Mouse (Mus musculus) liver, embryonic 13.5 days (tissue): ENCODE results near the gene Wnt7a. TPM values are rescaled to one million over a fixed set of nuclear protein-coding genes. Genes with fewer than 3 reads are reported as not detected.

Source experiments
- ATAC-seq: fragments of 200-750 bp; cut with Nextera tagmentation; 2 replicates; pipeline ENCODE4 v1.8.0; 2017; ENCODE audit warnings: low read depth, mild to moderate bottlenecking, moderate number of reproducible peaks, moderate library complexity
- DNase-seq: peaks from one replicate; pipeline ENCODE4 v3.0.0; 2022
- H3K27ac ChIP-seq: fragments of 300-500 bp; sonication (generic); 2 replicates; pipeline ENCODE4 v1.5.1; 2015; ENCODE audit warnings: moderate library complexity, mild to moderate bottlenecking, inconsistent platforms
- H3K27me3 ChIP-seq: fragments of 300-500 bp; sonication (generic); 2 replicates; pipeline ENCODE4 v1.6.1; 2015; ENCODE audit warnings: mild to moderate bottlenecking, inconsistent platforms
- H3K36me3 ChIP-seq: fragments of 300-500 bp; sonication (generic); 2 replicates; pipeline ENCODE4 v1.6.1; 2015; ENCODE audit warnings: mild to moderate bottlenecking, inconsistent platforms
- H3K4me1 ChIP-seq: fragments of 300-500 bp; sonication (generic); replicated peaks from 2 replicates; pipeline ENCODE4 v1.6.1; 2015; ENCODE audit warnings: inconsistent platforms
- H3K4me2 ChIP-seq: fragments of 300-500 bp; sonication (generic); 2 replicates; pipeline ENCODE4 v1.6.1; 2015; ENCODE audit warnings: inconsistent platforms, mild to moderate bottlenecking, moderate library complexity
- H3K4me3 ChIP-seq: fragments of 300-500 bp; sonication (generic); replicated peaks from 2 replicates; pipeline ENCODE4 v1.5.1; 2015; ENCODE audit warnings: mild to moderate bottlenecking, inconsistent platforms
- H3K9ac ChIP-seq: fragments of 300-500 bp; sonication (generic); 2 replicates; pipeline ENCODE4 v1.6.1; 2015; ENCODE audit warnings: mild to moderate bottlenecking, inconsistent platforms
- H3K9me3 ChIP-seq: fragments of 300-500 bp; sonication (generic); replicated peaks from 2 replicates; pipeline ENCODE4 v1.6.1; 2016; ENCODE audit warnings: inconsistent platforms
- WGBS: fragments of 180-500 bp; shearing (Covaris S2); methylation state at CpG from one replicate; pipeline ENCODE4 v1.1.7; 2015; ENCODE audit not compliant: insufficient replicate concordance; 5-methylcytosine and 5-hydroxymethylcytosine counted together
- polyA plus RNA-seq: library from polyadenylated mRNA; unstranded; fragments of >200 nt; fragmentation: Nextera tagmentation; extraction: Ambion mirVana; gene quantifications from 2 replicates; pipeline ENCODE4 v1.2.1, GENCODE M21; 2015

Wnt7a gene
- polyA plus RNA-seq, 1 experiment from 2014 or later: not detected

DNA sequence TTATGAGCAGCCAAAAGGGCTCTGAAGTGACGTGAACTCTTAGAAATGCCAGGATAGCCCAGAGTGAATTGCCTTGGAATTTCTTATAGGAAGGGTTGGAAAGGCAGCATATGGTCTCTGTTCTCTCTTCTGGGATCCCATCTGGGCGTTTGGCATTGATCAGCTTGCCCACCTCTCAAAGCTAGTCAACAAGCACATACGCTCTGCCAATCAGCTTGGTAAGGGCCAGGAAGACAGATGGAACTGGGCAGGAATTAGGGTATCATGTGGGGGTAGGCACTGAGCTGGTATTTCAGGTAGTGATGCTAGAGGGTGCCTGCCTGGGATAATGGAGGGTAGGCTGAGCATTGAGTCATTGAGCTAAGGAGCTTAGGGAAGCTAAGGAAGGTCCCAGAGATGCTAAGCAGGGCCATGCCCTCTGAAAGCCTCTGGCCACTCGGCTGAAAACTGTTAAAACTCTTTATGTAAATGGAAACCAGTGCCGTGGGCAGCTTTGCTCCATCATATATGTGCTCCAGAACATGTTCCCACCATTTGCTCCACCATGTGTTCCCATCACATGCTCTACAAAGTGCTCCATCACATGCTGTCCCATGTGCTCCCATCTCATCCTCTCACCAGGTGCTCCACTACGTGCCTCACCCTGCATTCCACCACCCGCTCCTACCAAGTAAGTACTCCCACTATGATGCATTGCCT, 51.3 kb downstream of the Wnt7a start:
- Histone ChIP-seq H3K9ac (no peak overlapping the region), H3K9me3 (no peaks in the 10 kb centered on the region), H3K27me3 (no peaks in the 10 kb centered on the region), H3K4me2 (no peak overlapping the region), H3K4me1 (no peaks in the 10 kb centered on the region), H3K27ac (no peak overlapping the region), H3K4me3 (no peak overlapping the region), H3K36me3 (no peaks in the 10 kb centered on the region)
- WGBS: 54% methylated on average over 7 of the region's 7 CpGs
- ATAC-seq (no peak), DNase-seq (no peak)

DNA sequence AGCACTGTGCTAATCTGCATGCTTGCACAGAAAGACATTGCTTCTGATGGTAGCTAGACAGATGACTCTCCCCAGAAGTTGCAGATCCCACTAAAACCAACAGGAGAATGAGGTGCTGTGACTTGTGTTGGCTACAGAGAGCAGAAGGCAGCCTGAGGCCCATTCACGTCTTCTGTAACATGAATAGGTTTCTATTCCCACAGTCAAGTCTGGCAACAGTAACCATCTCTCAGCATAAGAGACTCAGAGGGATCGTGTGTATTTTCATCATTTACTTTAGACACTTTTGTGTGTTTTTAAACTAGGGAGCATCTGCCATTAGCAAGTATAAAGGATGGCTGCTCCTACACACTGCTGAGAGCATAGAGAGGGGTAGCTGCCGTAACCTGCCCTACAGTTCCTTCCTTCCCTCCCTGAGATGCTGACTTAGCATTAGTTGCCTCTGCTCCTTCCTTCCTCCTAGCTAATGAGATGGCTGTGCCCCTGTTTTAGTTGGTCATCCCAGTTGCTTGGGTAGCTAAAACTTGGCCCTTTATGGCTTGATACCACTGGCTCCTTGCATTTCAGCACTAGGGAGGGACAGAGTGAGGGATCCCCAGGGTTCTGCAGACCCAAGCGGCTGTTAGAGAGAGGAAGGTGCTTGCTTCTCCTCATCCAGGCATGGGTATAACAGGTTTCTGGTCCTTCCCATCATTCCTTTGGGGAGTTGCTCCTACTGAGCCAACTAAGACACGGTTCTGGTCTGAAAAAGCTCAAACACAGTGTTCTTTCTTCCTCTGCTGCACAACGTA, 52.1 kb downstream of the Wnt7a start:
- no peaks in the 10 kb centered on the region for H3K27me3 ChIP-seq
- no peak overlapping the region for H3K4me3 ChIP-seq
- H3K9ac ChIP-seq: no peak overlapping the region
- DNase-seq (no peak), ATAC-seq (no peak)
- 55% methylated on average over 6 of the region's 6 CpGs for WGBS
- H3K27ac ChIP-seq: no peak overlapping the region
- no peaks in the 10 kb centered on the region for H3K4me1 ChIP-seq
- no peaks in the 10 kb centered on the region for H3K9me3 ChIP-seq
- H3K36me3 ChIP-seq: no peaks in the 10 kb centered on the region
- no peak overlapping the region for H3K4me2 ChIP-seq

DNA sequence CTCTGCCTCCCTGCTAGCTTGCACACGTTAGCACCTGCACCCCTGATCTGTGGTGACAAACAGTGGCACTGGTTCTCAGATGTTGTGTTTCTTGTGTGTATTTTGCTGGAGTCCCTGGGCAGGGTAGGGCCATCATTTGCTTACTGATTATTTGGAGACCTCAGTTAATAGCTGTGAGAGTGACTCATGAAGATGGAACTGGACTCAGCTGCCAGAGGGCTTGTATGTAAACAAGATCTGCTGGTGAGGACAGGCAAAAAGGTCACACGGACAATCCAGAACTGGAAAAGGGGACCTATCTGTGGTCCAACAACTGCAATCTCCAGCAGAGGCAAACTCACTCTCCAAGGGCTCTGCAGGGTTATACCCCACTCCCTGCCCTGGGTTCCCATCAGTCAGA, 52.8 kb downstream of the Wnt7a start:
- ATAC-seq: no peak
- 37% methylated on average over 2 of the region's 2 CpGs for WGBS
- Histone ChIP-seq H3K9ac (no peak overlapping the region), H3K4me2 (no peak overlapping the region), H3K27me3 (no peaks in the 10 kb centered on the region), H3K27ac (no peak overlapping the region), H3K9me3 (no peaks in the 10 kb centered on the region), H3K36me3 (no peaks in the 10 kb centered on the region), H3K4me1 (no peaks in the 10 kb centered on the region), H3K4me3 (no peak overlapping the region)
- no peak for DNase-seq

DNA sequence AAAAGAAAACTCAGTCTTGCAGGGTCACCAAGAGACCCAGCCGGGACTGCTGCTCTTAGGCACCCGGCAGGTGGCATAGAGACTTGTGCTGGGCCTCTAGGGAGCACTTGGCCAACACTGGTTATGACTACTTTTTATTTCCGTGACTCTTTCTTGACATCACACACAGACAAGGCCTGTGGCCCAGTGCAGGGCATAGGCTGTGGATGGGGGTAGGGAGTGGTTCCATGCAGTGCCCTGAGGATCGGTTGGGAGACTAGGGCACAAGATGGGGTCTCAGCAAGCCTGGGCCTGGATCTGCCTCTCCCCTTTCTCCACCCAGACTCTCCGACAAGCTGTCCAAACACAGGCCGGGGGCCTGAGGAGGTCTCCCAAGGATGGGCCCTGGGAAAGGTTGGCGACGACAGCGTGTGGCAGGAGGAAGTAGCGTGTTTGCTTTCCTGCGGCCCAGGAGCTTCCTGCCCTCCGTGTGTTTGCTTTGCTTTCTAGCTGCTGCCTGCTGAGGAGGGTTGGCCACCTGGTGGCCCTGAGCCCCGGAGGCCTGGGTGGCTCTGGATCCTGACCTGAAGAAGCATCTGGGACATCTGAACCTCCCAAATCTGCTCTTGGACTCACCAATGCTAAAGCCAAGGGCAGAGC, 53.8 kb downstream of the Wnt7a start:
- ATAC-seq (no peak), DNase-seq (no peak)
- Histone ChIP-seq H3K4me2 (no peak overlapping the region), H3K9ac (no peak overlapping the region), H3K27ac (no peak overlapping the region), H3K4me3 (no peak overlapping the region), H3K4me1 (no peaks in the 10 kb centered on the region), H3K9me3 (no peaks in the 10 kb centered on the region), H3K36me3 (no peaks in the 10 kb centered on the region), H3K27me3 (no peaks in the 10 kb centered on the region)
- whole genome bisulfite sequencing: 41% methylated on average over 13 of the region's 13 CpGs

DNA sequence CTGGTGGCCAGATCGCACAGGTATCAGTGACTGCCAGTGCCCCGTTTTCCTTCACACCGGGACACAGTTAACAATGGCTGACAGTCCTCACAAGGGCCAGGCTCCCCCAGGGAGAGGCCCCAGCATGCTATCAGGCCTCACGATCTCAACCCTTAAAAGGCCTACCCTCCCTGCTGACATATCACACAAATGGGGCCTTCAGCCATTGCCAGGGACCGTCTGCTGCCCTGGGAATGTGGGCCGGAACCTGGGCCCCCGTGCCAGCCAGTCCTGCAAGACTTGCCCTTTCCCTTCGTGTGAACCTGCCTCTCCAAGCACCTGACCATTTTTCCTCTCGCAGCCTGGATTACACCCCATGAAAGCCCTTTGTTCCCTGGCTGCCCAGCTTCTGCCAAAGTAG, 61.5 kb downstream of the Wnt7a start:
- Histone ChIP-seq H3K27ac (no peak overlapping the region), H3K4me3 (no peak overlapping the region), H3K9me3 (no peaks in the 10 kb centered on the region), H3K4me2 (no peak overlapping the region), H3K4me1 (no peaks in the 10 kb centered on the region), H3K27me3 (peaks cover 5% of the 10 kb centered on the region; the same call in 1 of the 2 replicates), H3K36me3 (no peaks in the 10 kb centered on the region), H3K9ac (no peak overlapping the region)
- 31% methylated on average over 9 of the region's 9 CpGs for WGBS
- no peak for ATAC-seq
- DNase-seq: no peak

DNA sequence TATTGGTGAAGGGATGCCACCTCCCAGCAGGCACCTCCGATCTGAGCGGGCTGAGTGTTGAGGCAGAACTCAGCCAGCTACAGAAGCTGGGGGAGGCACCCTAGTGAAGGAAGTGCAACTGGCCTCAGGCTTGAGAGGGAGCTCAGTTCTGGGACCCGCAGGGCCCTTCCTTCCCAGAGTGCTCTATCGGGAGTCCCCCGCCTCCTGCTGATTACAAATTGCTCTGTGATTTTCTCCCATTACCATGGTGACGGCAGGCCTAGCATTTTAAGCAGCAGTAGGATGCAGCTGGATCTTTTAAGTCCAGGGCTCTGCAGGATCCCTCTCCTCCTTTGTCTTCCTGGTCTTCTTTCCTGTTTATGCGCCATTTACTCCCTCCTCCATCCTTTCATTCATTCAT, 63.4 kb downstream of the Wnt7a start:
- 19% methylated on average over 7 of the region's 7 CpGs for WGBS

DNA sequence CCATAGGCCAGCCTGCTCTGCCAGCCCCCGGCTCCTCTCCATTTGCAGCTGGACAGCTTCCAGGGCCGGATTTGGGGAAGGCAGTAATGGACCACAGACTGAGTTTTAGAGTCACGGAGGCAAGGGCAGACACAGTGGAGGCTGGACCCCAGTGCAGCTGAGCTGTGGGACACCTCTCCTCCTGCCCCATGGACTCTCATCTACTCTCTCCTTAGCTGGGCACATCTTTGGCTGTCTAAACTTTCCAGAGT, 64.3 kb downstream of the Wnt7a start:
- no peak overlapping the region for H3K4me3 ChIP-seq
- 48% methylated on average over 3 of the region's 3 CpGs for WGBS
- H3K4me1 ChIP-seq: no peaks in the 10 kb centered on the region
- ATAC-seq (no peak), DNase-seq (no peak)
- H3K9me3 ChIP-seq: no peaks in the 10 kb centered on the region
- no peaks in the 10 kb centered on the region for H3K36me3 ChIP-seq
- no peak overlapping the region for H3K9ac ChIP-seq
- peaks cover 5% of the 10 kb centered on the region; the same call in 1 of the 2 replicates for H3K27me3 ChIP-seq
- no peak overlapping the region for H3K27ac ChIP-seq
- H3K4me2 ChIP-seq: no peak overlapping the region

More for the DNA sequence above, 63.4 kb downstream of the Wnt7a start:
- Histone ChIP-seq H3K36me3 (no peaks in the 10 kb centered on the region), H3K4me2 (no peak overlapping the region), H3K27ac (no peak overlapping the region), H3K9me3 (no peaks in the 10 kb centered on the region), H3K4me3 (no peak overlapping the region), H3K27me3 (peaks cover 5% of the 10 kb centered on the region; the same call in 1 of the 2 replicates), H3K9ac (no peak overlapping the region), H3K4me1 (no peaks in the 10 kb centered on the region)
- DNase-seq: no peak
- ATAC-seq: no peak

DNA sequence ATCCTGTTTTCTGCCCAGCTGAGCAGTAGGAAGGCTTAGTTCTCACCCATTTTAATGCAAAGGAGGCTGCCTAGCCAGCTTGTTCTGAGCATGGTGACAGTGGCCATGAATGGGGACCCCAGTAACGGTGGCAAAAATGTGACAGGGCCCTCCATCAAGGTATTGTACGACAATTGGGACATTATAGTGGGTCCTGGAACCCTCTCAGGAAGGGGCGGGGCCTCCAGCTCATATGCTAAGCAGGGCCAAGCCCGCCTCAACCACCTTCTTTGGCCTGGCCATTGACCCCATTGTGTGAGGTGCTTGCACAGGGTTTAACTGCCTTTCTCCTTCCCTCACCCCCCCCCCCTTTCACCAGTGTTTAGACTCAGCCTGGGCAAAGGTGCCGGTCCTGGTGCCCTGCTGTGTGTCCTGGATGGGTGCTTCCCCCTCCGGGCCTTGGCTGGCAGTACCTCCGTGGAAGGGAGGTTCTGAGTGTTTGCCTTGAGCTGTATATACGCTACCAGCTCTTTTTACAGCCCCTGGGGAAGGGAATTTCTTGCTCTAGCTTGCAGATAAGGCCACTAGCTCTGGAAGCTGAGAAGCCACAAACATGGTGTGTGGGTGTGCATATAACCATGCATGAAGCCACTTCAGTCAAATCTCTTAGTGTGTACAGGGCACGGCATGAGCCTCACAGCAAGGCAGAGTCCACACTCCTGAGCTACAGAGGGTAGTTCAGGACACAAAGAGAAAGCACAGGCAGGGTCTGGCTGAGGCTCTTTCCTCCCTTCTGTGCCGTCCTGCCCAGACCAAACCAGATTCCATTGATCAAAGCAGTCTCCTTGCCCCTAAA, 64.9 kb downstream of the Wnt7a start:
- no peaks in the 10 kb centered on the region for H3K4me1 ChIP-seq
- no peak for ATAC-seq
- no peaks in the 10 kb centered on the region for H3K9me3 ChIP-seq
- no peak overlapping the region for H3K4me2 ChIP-seq
- peaks cover 5% of the 10 kb centered on the region; the same call in 1 of the 2 replicates for H3K27me3 ChIP-seq
- no peak overlapping the region for H3K9ac ChIP-seq
- H3K36me3 ChIP-seq: no peaks in the 10 kb centered on the region
- WGBS: 25% methylated on average over 10 of the region's 10 CpGs
- H3K4me3 ChIP-seq: no peak overlapping the region
- no peak overlapping the region for H3K27ac ChIP-seq
- no peak for DNase-seq

DNA sequence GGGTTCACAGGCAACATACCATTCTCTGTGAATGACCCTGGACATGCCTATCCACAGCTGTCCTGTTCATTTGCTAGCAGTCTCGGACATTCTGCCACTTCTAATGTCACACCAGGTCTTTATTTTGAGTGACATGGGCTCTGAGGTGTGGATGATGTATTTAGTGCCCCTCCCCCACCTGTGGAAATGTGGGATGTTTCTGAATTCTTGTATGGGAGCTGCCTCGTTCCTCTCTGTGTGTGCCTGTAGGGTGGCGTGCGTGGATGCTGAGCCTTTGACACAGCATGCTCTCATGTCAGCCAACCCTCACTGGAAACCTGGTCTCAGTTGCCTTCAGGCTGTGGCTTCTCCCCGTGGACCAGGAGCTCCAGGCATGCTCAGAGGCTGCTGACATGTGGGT, 66.1 kb downstream of the Wnt7a start:
- Histone ChIP-seq H3K27me3 (peaks cover 5% of the 10 kb centered on the region; the same call in 1 of the 2 replicates), H3K4me2 (no peak overlapping the region), H3K4me1 (no peaks in the 10 kb centered on the region), H3K9me3 (no peaks in the 10 kb centered on the region), H3K4me3 (no peak overlapping the region), H3K27ac (no peak overlapping the region), H3K9ac (no peak overlapping the region), H3K36me3 (no peaks in the 10 kb centered on the region)
- no peak for ATAC-seq
- WGBS: 50% methylated on average over 5 of the region's 5 CpGs
- no peak for DNase-seq

DNA sequence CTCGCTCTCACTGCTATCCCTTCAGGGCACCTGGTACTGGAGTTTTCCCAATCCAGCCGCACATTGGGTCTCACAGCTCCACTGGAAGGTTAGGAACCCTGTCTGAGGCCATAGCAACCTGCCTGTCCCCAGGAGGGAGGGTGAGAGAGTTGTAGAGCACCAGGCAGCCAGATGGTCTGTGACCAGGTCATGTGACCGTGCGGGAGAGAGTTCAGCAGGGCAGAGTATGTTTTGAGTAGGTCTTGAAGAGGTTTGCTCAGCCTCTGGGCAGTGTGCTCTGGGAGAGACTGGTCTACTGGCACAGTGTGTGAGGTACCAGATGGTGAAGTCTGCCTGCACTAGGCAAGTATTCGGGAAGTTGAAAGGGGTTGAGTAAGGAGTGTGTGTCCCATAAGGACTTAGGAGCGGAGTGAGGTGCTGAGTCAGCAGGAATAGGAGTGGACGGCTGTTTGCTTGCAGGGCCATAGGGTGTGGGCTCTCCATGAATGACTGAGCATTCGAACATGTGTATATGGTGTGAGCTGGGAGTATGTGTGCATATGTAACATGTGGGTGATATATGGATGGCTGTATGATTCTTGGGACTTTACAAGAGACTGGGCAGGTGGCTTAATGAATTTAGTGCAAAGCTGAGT, 71.4 kb downstream of the Wnt7a start:
- Histone ChIP-seq H3K4me3 (no peak overlapping the region), H3K27ac (no peak overlapping the region), H3K4me2 (no peak overlapping the region), H3K4me1 (no peaks in the 10 kb centered on the region), H3K27me3 (no peaks in the 10 kb centered on the region), H3K9me3 (no peaks in the 10 kb centered on the region), H3K36me3 (no peaks in the 10 kb centered on the region), H3K9ac (no peak overlapping the region)
- 61% methylated on average over 8 of the region's 8 CpGs for WGBS
- ATAC-seq (no peak), DNase-seq (no peak)

DNA sequence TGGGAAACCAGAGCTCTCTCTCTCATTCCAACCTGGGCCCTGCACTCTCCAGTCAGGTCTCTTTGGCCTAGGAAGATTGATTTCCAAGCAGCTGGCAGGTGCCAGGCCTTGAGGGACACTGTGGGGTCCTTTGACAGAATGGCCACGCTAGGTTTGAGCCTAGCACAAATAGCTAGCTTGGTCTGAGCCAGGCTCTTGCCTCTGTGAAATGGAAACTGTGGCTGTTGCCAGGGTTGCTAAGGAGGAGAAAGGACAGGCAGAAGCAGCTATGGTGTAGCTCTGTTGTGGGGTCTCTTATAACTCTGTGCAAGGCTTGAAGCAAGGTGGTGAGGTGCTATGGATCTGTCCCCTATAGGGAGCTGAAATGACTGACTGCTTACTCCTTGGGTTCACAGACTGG, 75.7 kb downstream of the Wnt7a start:
- H3K9me3 ChIP-seq: no peaks in the 10 kb centered on the region
- H3K36me3 ChIP-seq: no peaks in the 10 kb centered on the region
- DNase-seq (no peak), ATAC-seq (no peak)
- H3K4me3 ChIP-seq: no peak overlapping the region
- H3K4me2 ChIP-seq: no peak overlapping the region
- H3K27me3 ChIP-seq: no peaks in the 10 kb centered on the region
- H3K4me1 ChIP-seq: no peaks in the 10 kb centered on the region
- WGBS: 38% methylated on average over 1 of the region's 1 CpGs
- no peak overlapping the region for H3K9ac ChIP-seq
- H3K27ac ChIP-seq: no peak overlapping the region
